Mouse (Mus musculus): ENCODE measurements around the gene Ttc29. TPM values are rescaled to one million over a fixed set of nuclear protein-coding genes. Genes with fewer than 3 reads are reported as not detected.

The Ttc29 gene
- polyA plus RNA-seq, 1 experiment from 2014 or later, result not detected

- Histone ChIP-seq H3K4me3 (no peak overlapping the region), H3K36me3 (no peaks in the 10 kb centered on the region), H3K4me2 (replicated peaks) (no peak overlapping the region), H3K4me1 (no peaks in the 10 kb centered on the region), H3K27ac (no peak overlapping the region), H3K27me3 (no peaks in the 10 kb centered on the region), H3K9me3 (no peaks in the 10 kb centered on the region), H3K9ac (no peak overlapping the region)
- no peak for ATAC-seq (ENCODE audit: insufficient number of reproducible peaks, insufficient read depth, low FRiP score, low TSS enrichment)
- 62% methylated on average over 6 of the region's 6 CpGs for whole genome bisulfite sequencing
Observed at GRCm38 (mm10) chr8:78237972-78238675, 25.0 kb downstream of the Ttc29 start.

DNA sequence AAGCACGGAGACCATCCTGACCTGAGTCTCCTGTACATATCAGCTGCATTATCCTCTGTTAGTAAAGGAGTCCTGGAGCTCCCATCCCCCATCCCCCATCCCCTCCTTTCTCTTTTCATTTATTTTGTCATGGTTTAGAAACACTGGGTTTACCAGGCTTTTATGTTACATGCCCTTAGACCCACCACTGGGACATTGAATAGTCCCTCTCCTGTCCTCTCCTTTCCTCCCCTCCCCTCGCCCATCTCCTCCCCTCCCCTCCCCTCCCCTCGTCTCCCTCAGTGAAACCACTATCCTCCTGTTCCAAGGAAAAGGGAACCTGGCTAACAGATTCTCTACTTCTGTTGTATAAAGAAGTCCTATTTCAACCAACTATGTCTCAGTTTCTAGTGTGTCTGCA, 38.0 kb downstream of the Ttc29 start:
- H3K27me3 ChIP-seq, result no peaks in the 10 kb centered on the region
- WGBS, result 44% methylated on average over 2 of the region's 3 CpGs
- ATAC-seq (ENCODE audit: insufficient number of reproducible peaks, insufficient read depth, low FRiP score, low TSS enrichment), result no peak

DNA sequence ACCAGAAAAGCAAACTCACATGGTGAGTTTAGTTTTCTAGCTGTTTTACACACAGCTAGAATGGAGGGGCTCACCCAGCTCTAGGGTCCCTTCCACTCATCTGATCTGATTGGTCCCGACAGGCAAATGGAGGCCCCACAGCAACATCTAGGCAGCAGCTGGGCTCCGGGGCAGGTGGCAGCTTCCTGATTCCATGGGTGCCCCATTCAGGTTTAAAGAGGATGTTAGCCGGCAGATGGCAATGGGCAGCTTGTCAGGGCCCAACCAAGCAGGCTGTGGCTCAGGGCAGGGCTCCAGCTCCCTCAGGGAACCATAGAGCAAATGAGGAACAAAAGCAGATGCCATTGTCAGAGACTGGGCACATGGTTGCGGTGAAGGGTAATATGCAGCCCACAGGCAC, 41.3 kb downstream of the Ttc29 start:
- 86% methylated on average over 4 of the region's 4 CpGs for WGBS
- Histone ChIP-seq H3K4me3 (no peak overlapping the region), H3K9me3 (no peaks in the 10 kb centered on the region), H3K27me3 (no peaks in the 10 kb centered on the region), H3K4me1 (no peaks in the 10 kb centered on the region), H3K36me3 (no peaks in the 10 kb centered on the region), H3K9ac (no peak overlapping the region), H3K4me2 (replicated peaks) (no peak overlapping the region), H3K27ac (no peak overlapping the region)
- no peak for ATAC-seq (ENCODE audit: insufficient number of reproducible peaks, insufficient read depth, low FRiP score, low TSS enrichment)

More for the DNA sequence above, 38.0 kb downstream of the Ttc29 start:
- no peaks in the 10 kb centered on the region for H3K9me3 ChIP-seq
- H3K4me1 ChIP-seq, result no peaks in the 10 kb centered on the region
- H3K4me2 ChIP-seq (replicated peaks), result no peak overlapping the region
- no peak overlapping the region for H3K27ac ChIP-seq
- H3K36me3 ChIP-seq, result no peaks in the 10 kb centered on the region
- no peak overlapping the region for H3K9ac ChIP-seq
- no peak overlapping the region for H3K4me3 ChIP-seq

DNA sequence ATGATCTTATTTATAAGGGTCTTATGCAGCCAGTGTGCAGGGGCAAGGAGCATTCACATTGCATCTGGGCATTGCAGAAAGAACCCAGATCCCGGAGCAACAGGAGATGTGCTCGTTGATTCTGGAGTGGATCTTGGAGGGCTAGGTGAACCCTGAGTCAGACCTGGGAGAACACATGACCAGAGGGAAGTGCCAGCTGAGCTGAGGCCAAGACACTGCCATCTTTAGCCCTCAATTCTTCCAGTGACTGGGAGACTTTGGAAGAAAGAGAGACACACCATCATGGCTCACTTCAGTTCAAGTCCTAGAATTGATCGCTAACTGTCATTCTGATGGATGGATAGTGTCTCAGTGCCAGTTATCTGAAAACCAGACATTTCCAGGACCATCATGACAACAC, 41.9 kb downstream of the Ttc29 start:
- no peak for ATAC-seq (ENCODE audit: insufficient number of reproducible peaks, insufficient read depth, low FRiP score, low TSS enrichment)
- Histone ChIP-seq H3K27ac (no peak overlapping the region), H3K27me3 (no peaks in the 10 kb centered on the region), H3K9me3 (no peaks in the 10 kb centered on the region), H3K4me3 (no peak overlapping the region), H3K4me2 (replicated peaks) (no peak overlapping the region), H3K4me1 (no peaks in the 10 kb centered on the region), H3K36me3 (no peaks in the 10 kb centered on the region), H3K9ac (no peak overlapping the region)
- 89% methylated on average over 3 of the region's 3 CpGs for WGBS

- Histone ChIP-seq H3K9me3 (no peaks in the 10 kb centered on the region), H3K36me3 (no peaks in the 10 kb centered on the region), H3K27ac (no peak overlapping the region), H3K9ac (no peak overlapping the region), H3K4me1 (peaks cover 5% of the 10 kb centered on the region; the same call in 1 of the 2 replicates), H3K4me2 (replicated peaks) (no peak overlapping the region), H3K4me3 (no peak overlapping the region), H3K27me3 (no peaks in the 10 kb centered on the region)
- ATAC-seq (ENCODE audit: insufficient number of reproducible peaks, insufficient read depth, low FRiP score, low TSS enrichment), result no peak
- 34% methylated on average over 5 of the region's 5 CpGs for WGBS
Observed at GRCm38 (mm10) chr8:78265506-78265905, 52.4 kb downstream of the Ttc29 start.

- H3K36me3 ChIP-seq, result no peaks in the 10 kb centered on the region
- H3K4me3 ChIP-seq, result no peak overlapping the region
- no peaks in the 10 kb centered on the region for H3K9me3 ChIP-seq
- no peak for ATAC-seq (ENCODE audit: insufficient number of reproducible peaks, insufficient read depth, low FRiP score, low TSS enrichment)
- H3K4me1 ChIP-seq, result peaks cover 6% of the 10 kb centered on the region; the same call in 1 of the 2 replicates
- H3K27me3 ChIP-seq, result no peaks in the 10 kb centered on the region
- no peak overlapping the region for H3K4me2 ChIP-seq (replicated peaks)
- no peak overlapping the region for H3K9ac ChIP-seq
- H3K27ac ChIP-seq, result no peak overlapping the region
- WGBS, result 28% methylated on average over 3 of the region's 3 CpGs
Observed at GRCm38 (mm10) chr8:78266231-78266630, 53.1 kb downstream of the Ttc29 start.

DNA sequence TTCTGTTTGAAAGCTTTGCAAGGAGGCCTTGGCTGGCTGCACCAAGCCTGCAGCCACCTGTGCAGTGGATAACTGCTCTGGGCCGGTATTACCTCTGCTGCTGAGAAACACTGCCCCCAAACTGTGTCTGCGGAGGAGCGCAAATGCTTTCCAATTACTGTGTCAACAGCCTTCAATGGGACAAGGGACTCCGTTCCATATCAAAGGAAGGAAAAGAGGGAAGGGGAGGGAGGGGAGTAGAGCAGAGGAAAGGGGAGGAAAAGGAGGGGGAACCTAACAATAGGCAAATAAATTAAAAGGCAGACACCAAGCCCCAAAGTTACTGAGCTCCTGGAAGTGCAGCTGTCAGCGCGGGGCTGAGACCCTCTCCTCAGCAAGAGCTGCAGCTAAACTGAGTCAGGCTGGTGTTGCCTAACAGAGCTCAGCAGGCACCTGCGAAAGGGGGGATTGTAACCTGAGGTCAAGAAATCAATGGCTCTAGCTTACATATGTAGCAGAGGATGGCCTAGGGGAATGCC, 54.9 kb downstream of the Ttc29 start:
- Histone ChIP-seq H3K4me2 (replicated peaks) (no peak overlapping the region), H3K4me3 (no peak overlapping the region)
- WGBS, result 5% methylated on average over 7 of the region's 7 CpGs

GRCm38 (mm10) chr8:78269281-78269680, 56.2 kb downstream of the Ttc29 start:
- WGBS, result 84% methylated on average over 10 of the region's 10 CpGs
- Histone ChIP-seq H3K9ac (no peak overlapping the region), H3K27me3 (no peaks in the 10 kb centered on the region), H3K4me2 (replicated peaks) (no peak overlapping the region), H3K36me3 (no peaks in the 10 kb centered on the region), H3K4me3 (no peak overlapping the region), H3K9me3 (no peaks in the 10 kb centered on the region), H3K4me1 (peaks cover 6% of the 10 kb centered on the region; the same call in 1 of the 2 replicates), H3K27ac (no peak overlapping the region)
- ATAC-seq (ENCODE audit: insufficient number of reproducible peaks, insufficient read depth, low FRiP score, low TSS enrichment), result no peak

More for the DNA sequence above, 54.9 kb downstream of the Ttc29 start:
- H3K27me3 ChIP-seq, result no peaks in the 10 kb centered on the region
- H3K4me1 ChIP-seq, result peaks cover 6% of the 10 kb centered on the region; the same call in 1 of the 2 replicates
- no peaks in the 10 kb centered on the region for H3K9me3 ChIP-seq
- H3K27ac ChIP-seq, result no peak overlapping the region
- no peaks in the 10 kb centered on the region for H3K36me3 ChIP-seq
- no peak for ATAC-seq (ENCODE audit: insufficient number of reproducible peaks, insufficient read depth, low FRiP score, low TSS enrichment)
- H3K9ac ChIP-seq, result no peak overlapping the region

GRCm38 (mm10) chr8:78271391-78271790, 58.3 kb downstream of the Ttc29 start:
- H3K9me3 ChIP-seq, result no peaks in the 10 kb centered on the region
- H3K36me3 ChIP-seq, result no peaks in the 10 kb centered on the region
- no peaks in the 10 kb centered on the region for H3K27me3 ChIP-seq
- no peak overlapping the region for H3K4me2 ChIP-seq (replicated peaks)
- no peak overlapping the region for H3K9ac ChIP-seq
- peaks cover 6% of the 10 kb centered on the region; the same call in 1 of the 2 replicates for H3K4me1 ChIP-seq
- H3K4me3 ChIP-seq, result no peak overlapping the region
- ATAC-seq (ENCODE audit: insufficient number of reproducible peaks, insufficient read depth, low FRiP score, low TSS enrichment), result no peak
- no peak overlapping the region for H3K27ac ChIP-seq
- WGBS, result 53% methylated on average over 5 of the region's 5 CpGs

DNA sequence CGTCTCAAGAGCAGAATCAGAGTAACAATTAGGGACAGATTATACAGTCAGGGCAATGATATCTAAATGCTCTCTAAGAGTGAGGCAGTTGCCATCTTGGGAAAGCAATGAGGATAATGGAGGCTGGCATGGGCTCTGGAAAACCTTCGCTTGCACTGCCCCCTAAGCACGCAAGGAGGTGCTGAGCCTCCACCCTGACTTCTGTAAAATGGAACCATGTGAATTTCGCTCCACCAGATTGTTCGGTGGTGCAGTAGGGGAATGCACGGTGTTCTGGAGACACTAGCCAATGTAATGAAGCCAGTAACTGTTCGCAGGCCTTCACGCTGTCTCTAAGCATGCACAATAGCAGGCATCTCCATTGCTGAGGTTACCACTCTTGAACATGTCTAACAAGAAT, 63.0 kb downstream of the Ttc29 start:
- no peak for ATAC-seq (ENCODE audit: insufficient number of reproducible peaks, insufficient read depth, low FRiP score, low TSS enrichment)
- no peaks in the 10 kb centered on the region for H3K4me1 ChIP-seq
- 82% methylated on average over 8 of the region's 8 CpGs for WGBS

GRCm38 (mm10) chr8:78277411-78277810, 64.3 kb downstream of the Ttc29 start:
- Histone ChIP-seq H3K9ac (no peak overlapping the region), H3K27ac (no peak overlapping the region), H3K4me2 (replicated peaks) (no peak overlapping the region), H3K4me1 (no peaks in the 10 kb centered on the region), H3K4me3 (no peak overlapping the region), H3K9me3 (no peaks in the 10 kb centered on the region), H3K36me3 (no peaks in the 10 kb centered on the region), H3K27me3 (no peaks in the 10 kb centered on the region)
- ATAC-seq (ENCODE audit: insufficient number of reproducible peaks, insufficient read depth, low FRiP score, low TSS enrichment), result no peak
- WGBS, result 82% methylated on average over 2 of the region's 2 CpGs

More for the DNA sequence above, 63.0 kb downstream of the Ttc29 start:
- no peak overlapping the region for H3K4me2 ChIP-seq (replicated peaks)
- H3K27me3 ChIP-seq, result no peaks in the 10 kb centered on the region
- no peak overlapping the region for H3K27ac ChIP-seq
- H3K4me3 ChIP-seq, result no peak overlapping the region
- no peaks in the 10 kb centered on the region for H3K9me3 ChIP-seq
- H3K36me3 ChIP-seq, result no peaks in the 10 kb centered on the region
- no peak overlapping the region for H3K9ac ChIP-seq

DNA sequence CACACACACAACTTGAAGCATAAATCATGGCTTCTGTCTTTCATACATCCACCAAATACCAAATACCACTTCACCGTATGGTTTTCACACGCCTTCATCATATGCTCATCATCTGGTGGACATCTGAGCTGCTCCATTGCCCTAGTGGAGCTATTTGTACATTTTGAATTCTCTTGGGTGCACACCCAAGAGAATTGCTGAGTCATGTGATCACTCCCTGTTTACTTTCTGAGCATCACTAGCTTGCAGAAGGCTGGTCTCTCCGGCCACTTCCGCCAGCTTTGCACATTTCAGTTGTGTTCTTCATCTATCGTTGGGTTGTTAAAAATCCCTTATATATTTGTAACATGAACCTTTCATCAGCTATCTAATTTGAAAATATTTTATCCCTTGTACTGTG, 65.5 kb downstream of the Ttc29 start:
- Histone ChIP-seq H3K4me1 (no peaks in the 10 kb centered on the region), H3K4me2 (replicated peaks) (no peak overlapping the region), H3K27me3 (no peaks in the 10 kb centered on the region), H3K36me3 (no peaks in the 10 kb centered on the region), H3K9me3 (no peaks in the 10 kb centered on the region), H3K27ac (no peak overlapping the region), H3K4me3 (no peak overlapping the region), H3K9ac (no peak overlapping the region)
- WGBS, result 84% methylated on average over 5 of the region's 5 CpGs
- no peak for ATAC-seq (ENCODE audit: insufficient number of reproducible peaks, insufficient read depth, low FRiP score, low TSS enrichment)

Data from embryonic facial prominence, embryonic 12.5 days (tissue).